Mouse (Mus musculus): ENCODE data around the gene Mcu.

DNA sequence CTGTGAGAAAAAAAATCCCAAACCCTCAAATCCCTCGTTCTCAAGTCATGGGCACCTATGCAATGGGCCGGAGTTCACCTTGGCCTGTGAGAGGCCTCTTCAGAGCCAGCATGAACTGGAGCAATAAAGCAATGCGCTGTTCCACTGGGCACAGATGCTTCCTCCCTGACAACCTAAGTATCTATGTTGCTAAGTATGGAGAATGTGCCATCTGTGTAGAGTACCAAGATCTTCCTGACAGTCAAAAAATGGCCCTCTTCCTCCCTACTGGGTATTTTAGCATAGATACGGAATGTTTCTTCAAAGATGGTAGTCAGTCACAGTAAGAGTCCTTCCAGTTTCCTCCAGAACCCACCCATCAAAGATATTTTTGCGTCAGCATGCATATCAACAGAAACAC is 135.1 kb downstream of the Mcu start:
- TF ChIP-seq CTCF (IDR thresholded peaks at IDR 0.05; ENCODE audit: borderline replicate concordance, insufficient read depth, low read length) (no peak), POLR2A (IDR thresholded peaks at IDR 0.05; ENCODE audit: low read depth, low read length) (no peak)
